ENCODE assay signal across 32 mouse cellular contexts in genomic region chr8:45305479-45305878, GRCm38 (mm10). TPM values are rescaled to one million over a fixed set of nuclear protein-coding genes. Genes with fewer than 3 reads are reported as not detected.
"Had no signal": no experiment of that assay in that cellular context is flagged by ENCODE, and none has a peak within 500 bp of the region (broad histone marks: within the 10 kb centered on the region; RNA-seq: fewer than 3 reads in every experiment).

No protein-coding gene starts in this region.

- H3K9ac ChIP-seq: limb, embryonic 13.5 days; liver, embryonic 12.5 days; liver, embryonic 15.5 days had no signal

- H3K27ac ChIP-seq: limb, embryonic 10.5 days; limb, embryonic 13.5 days; liver, embryonic 12.5 days; liver, embryonic 15.5 days; stomach, postnatal 0 days had no signal

- H3K4me3 ChIP-seq: limb, embryonic 10.5 days; limb, embryonic 13.5 days; liver, embryonic 12.5 days; liver, embryonic 15.5 days had no signal

- H3K4me1 ChIP-seq: limb, embryonic 10.5 days; limb, embryonic 13.5 days; liver, embryonic 12.5 days; liver, embryonic 15.5 days had no signal

- H3K27me3 ChIP-seq: limb, embryonic 13.5 days; liver, embryonic 12.5 days; liver, embryonic 15.5 days had no signal

- DNase-seq: kidney, adult 18-20 months; kidney, postnatal 10 days; kidney, postnatal 4 days; layer of hippocampus, adult 9-11 months; lung, adult 2 months; lung, postnatal 14 days; lung, postnatal 4 days; midbrain, embryonic 14.5 days; right cerebral cortex, adult 18-20 months; right cerebral cortex, postnatal 14 days; right cerebral cortex, postnatal 4 days; thymus, adult 2 months; thymus, postnatal 14 days had no signal

- H3K36me3 ChIP-seq: limb, embryonic 10.5 days; limb, embryonic 13.5 days; liver, embryonic 12.5 days; liver, embryonic 15.5 days had no signal

RNA-seq across cellular contexts. Expression of gene Gm45753, which starts 2.8 kb away (rescaled TPM):
- total RNA-seq: layer of hippocampus, adult 18-20 months; layer of hippocampus, postnatal 25 days; left cerebral cortex, adult 18-20 months; left cerebral cortex, postnatal 25 days; megakaryocyte progenitor cell, adult 5-6 weeks; megakaryocyte-erythroid progenitor cell, adult 5-6 weeks; midbrain, postnatal 0 days had no signal
- polyA plus RNA-seq: kidney, embryonic 14.5 days; limb, embryonic 10.5 days; limb, embryonic 13.5 days; lung, embryonic 16.5 days; midbrain, embryonic 14.5 days; midbrain, postnatal 0 days; neural tube, embryonic 11.5 days; neural tube, embryonic 14.5 days; stomach, embryonic 14.5 days; thymus, adult 2 months; urinary bladder, adult 2 months had no signal

RNA-seq across cellular contexts. Expression of gene Klkb1, which starts 10.8 kb away (rescaled TPM):
- total RNA-seq: layer of hippocampus, adult 18-20 months; left cerebral cortex, adult 18-20 months; left cerebral cortex, postnatal 25 days; megakaryocyte progenitor cell, adult 5-6 weeks; megakaryocyte-erythroid progenitor cell, adult 5-6 weeks had no signal
- polyA plus RNA-seq: midbrain, embryonic 11.5 days; midbrain, embryonic 14.5 days; neural tube, embryonic 11.5 days; stomach, embryonic 14.5 days; thymus, adult 2 months had no signal

RNA-seq across cellular contexts. Expression of gene F11, which starts 43.6 kb away (rescaled TPM):
- total RNA-seq: layer of hippocampus, adult 18-20 months; layer of hippocampus, postnatal 25 days; left cerebral cortex, adult 18-20 months; left cerebral cortex, postnatal 25 days; megakaryocyte progenitor cell, adult 5-6 weeks; megakaryocyte-erythroid progenitor cell, adult 5-6 weeks; midbrain, postnatal 0 days had no signal
- polyA plus RNA-seq: kidney, embryonic 14.5 days; limb, embryonic 10.5 days; limb, embryonic 13.5 days; midbrain, embryonic 11.5 days; midbrain, postnatal 0 days; neural tube, embryonic 11.5 days; neural tube, embryonic 14.5 days; stomach, embryonic 14.5 days; thymus, adult 2 months; urinary bladder, adult 2 months had no signal
